Mouse (Mus musculus) induced T-regulatory cell, adult 2 months (primary cell): ENCODE results near the gene Kdelr3.

Experiments
- DNase-seq: peaks from one replicate; pipeline ENCODE4 v3.0.0-alpha.2; 2012; ENCODE audit warnings: low read depth

Kdelr3 gene

GRCm38 (mm10) chr15:79575543-79576222 lies 59.5 kb downstream of the Kdelr3 start:
- DNase-seq = no peak

- DNase-seq = no peak
Observed at GRCm38 (mm10) chr15:79576947-79577346, 60.7 kb downstream of the Kdelr3 start.
